Mouse (Mus musculus): ENCODE data around the gene Cyp20a1. TPM values are rescaled to one million over a fixed set of nuclear protein-coding genes. Genes with fewer than 3 reads are reported as not detected.

The Cyp20a1 gene
- total RNA-seq (2023): 1 to 10 TPM; 6.8 to 6.9 TPM

GRCm38 (mm10) chr1:60342808-60343629 is at the start of gene Cyp20a1:
TSS of gene Cyp20a1 (plus strand) at chr1:60343323.

GRCm38 (mm10) chr1:60409168-60409828 is 66.2 kb downstream of the Cyp20a1 start, which contains the start of gene Abi2:
TSS of gene Abi2 (plus strand) at chr1:60409619.

Other genes starting within 250 kb of the Cyp20a1 start
- gene Carf, start 245.1 kb upstream of the Cyp20a1 start, total RNA-seq (2023): 10 to 100 TPM; 13.8 to 17.5 TPM
- 10 to 100 TPM; 31.1 to 40.4 TPM for gene Wdr12, start 244.7 kb upstream of the Cyp20a1 start, total RNA-seq (2023)
- 10 to 100 TPM; 25.2 to 34.3 TPM for gene Nbeal1, start 162.7 kb upstream of the Cyp20a1 start, total RNA-seq (2023)
- 10 to 100 TPM; 11.4 TPM for gene Abi2, start 66.3 kb downstream of the Cyp20a1 start, total RNA-seq (2023)
- 1 to 10 TPM; 3.1 to 4.3 TPM for gene Raph1, start 223.8 kb downstream of the Cyp20a1 start, total RNA-seq (2023)